In genomic region chr10:102372111-102372510, GRCm38 (mm10) we compare ENCODE assay signal across 32 mouse cellular contexts.
"Had no signal": no experiment of that assay in that cellular context is flagged by ENCODE, and none has a peak within 500 bp of the region (broad histone marks: within the 10 kb centered on the region; RNA-seq: fewer than 3 reads in every experiment).

No protein-coding gene starts in this region.

- H3K4me1 ChIP-seq: limb, embryonic 10.5 days; limb, embryonic 12.5 days; limb, embryonic 13.5 days; limb, embryonic 15.5 days; liver, embryonic 12.5 days; liver, embryonic 13.5 days; liver, embryonic 15.5 days; lung, embryonic 15.5 days; megakaryocyte, embryonic 14.5 days; midbrain, embryonic 10.5 days; midbrain, embryonic 12.5 days; midbrain, embryonic 13.5 days; midbrain, embryonic 15.5 days; neural tube, embryonic 12.5 days; neural tube, embryonic 13.5 days had no signal

- H3K27ac ChIP-seq: limb, embryonic 10.5 days; limb, embryonic 12.5 days; limb, embryonic 13.5 days; limb, embryonic 15.5 days; liver, embryonic 12.5 days; liver, embryonic 13.5 days; liver, embryonic 14.5 days; liver, embryonic 15.5 days; lung, embryonic 15.5 days; macrophage; midbrain, embryonic 10.5 days; midbrain, embryonic 12.5 days; midbrain, embryonic 13.5 days; midbrain, embryonic 15.5 days; neural tube, embryonic 12.5 days; neural tube, embryonic 13.5 days had no signal

- H3K27me3 ChIP-seq: limb, embryonic 12.5 days; limb, embryonic 13.5 days; limb, embryonic 15.5 days; liver, embryonic 12.5 days; liver, embryonic 13.5 days; liver, embryonic 15.5 days; lung, embryonic 15.5 days; megakaryocyte, embryonic 14.5 days; midbrain, embryonic 12.5 days; midbrain, embryonic 13.5 days; midbrain, embryonic 15.5 days; neural tube, embryonic 12.5 days; neural tube, embryonic 13.5 days had no signal

- H3K4me3 ChIP-seq: limb, embryonic 10.5 days; limb, embryonic 12.5 days; limb, embryonic 13.5 days; limb, embryonic 15.5 days; liver, embryonic 12.5 days; liver, embryonic 13.5 days; liver, embryonic 15.5 days; lung, embryonic 15.5 days; megakaryocyte, embryonic 14.5 days; midbrain, embryonic 10.5 days; midbrain, embryonic 12.5 days; midbrain, embryonic 13.5 days; midbrain, embryonic 15.5 days; myocyte; neural tube, embryonic 12.5 days; neural tube, embryonic 13.5 days had no signal

- H3K9me3 ChIP-seq: limb, embryonic 10.5 days; limb, embryonic 12.5 days; limb, embryonic 13.5 days; limb, embryonic 15.5 days; liver, embryonic 12.5 days; liver, embryonic 13.5 days; liver, embryonic 15.5 days; lung, embryonic 15.5 days; megakaryocyte, embryonic 14.5 days; midbrain, embryonic 10.5 days; midbrain, embryonic 12.5 days; midbrain, embryonic 13.5 days; midbrain, embryonic 15.5 days; neural tube, embryonic 12.5 days; neural tube, embryonic 13.5 days had no signal

- ATAC-seq: liver, embryonic 12.5 days; liver, postnatal 0 days; midbrain, embryonic 13.5 days; midbrain, embryonic 15.5 days; midbrain, embryonic 16.5 days had no signal

- DNase-seq: left cerebral cortex, postnatal 4 days; liver; liver, embryonic 13.5 days; liver, postnatal 0 days; lung, adult 18-20 months; lung, adult 2 months; lung, embryonic 14.5 days; lung, postnatal 10 days; lung, postnatal 14 days; lung, postnatal 36 days; lung, postnatal 4 days; midbrain, embryonic 14.5 days had no signal

- H3K9ac ChIP-seq: limb, embryonic 12.5 days; limb, embryonic 13.5 days; limb, embryonic 15.5 days; liver, embryonic 12.5 days; liver, embryonic 13.5 days; liver, embryonic 14.5 days; liver, embryonic 15.5 days; liver, postnatal 0 days; lung, embryonic 14.5 days; lung, embryonic 15.5 days; midbrain, embryonic 12.5 days; midbrain, embryonic 13.5 days; midbrain, embryonic 15.5 days; neural tube, embryonic 12.5 days; neural tube, embryonic 13.5 days had no signal

- H3K4me2 ChIP-seq: limb, embryonic 12.5 days; limb, embryonic 13.5 days; limb, embryonic 15.5 days; liver, embryonic 11.5 days; liver, embryonic 12.5 days; liver, embryonic 13.5 days; liver, embryonic 15.5 days; lung, embryonic 14.5 days; lung, embryonic 15.5 days; midbrain, embryonic 11.5 days; midbrain, embryonic 12.5 days; midbrain, embryonic 13.5 days; midbrain, embryonic 15.5 days; neural tube, embryonic 12.5 days; neural tube, embryonic 13.5 days had no signal

- H3K36me3 ChIP-seq: limb, embryonic 10.5 days; limb, embryonic 12.5 days; limb, embryonic 13.5 days; limb, embryonic 15.5 days; liver, embryonic 12.5 days; liver, embryonic 13.5 days; liver, embryonic 15.5 days; lung, embryonic 15.5 days; midbrain, embryonic 10.5 days; midbrain, embryonic 12.5 days; midbrain, embryonic 13.5 days; midbrain, embryonic 15.5 days; neural tube, embryonic 12.5 days; neural tube, embryonic 13.5 days had no signal
